Mouse (Mus musculus) left cerebral cortex, postnatal 4 days (tissue): ENCODE results near the gene Ddc. TPM values are rescaled to one million over a fixed set of nuclear protein-coding genes. Genes with fewer than 3 reads are reported as not detected.
A peak's percentile ranks its signal among the peaks of the same experiment; 100 is the strongest.

Experiments used
- DNase-seq: peaks from one replicate; pipeline ENCODE4 v3.0.0-alpha.2; 2022
- intact Hi-C: fragments of 180-260 bp; cut with DNase I; formaldehyde crosslinking; loops from one replicate; pipeline ENCODE4 v1.15.1; 2025
- total RNA-seq, 2 experiments: library from RNA; stranded (reverse); gene quantifications; 2 replicates each; pipeline ENCODE4 v1.2.3; 2021

Gene Ddc
- total RNA-seq, 2 experiments from 2014 or later = 2.6 to 3.7 TPM

DNA sequence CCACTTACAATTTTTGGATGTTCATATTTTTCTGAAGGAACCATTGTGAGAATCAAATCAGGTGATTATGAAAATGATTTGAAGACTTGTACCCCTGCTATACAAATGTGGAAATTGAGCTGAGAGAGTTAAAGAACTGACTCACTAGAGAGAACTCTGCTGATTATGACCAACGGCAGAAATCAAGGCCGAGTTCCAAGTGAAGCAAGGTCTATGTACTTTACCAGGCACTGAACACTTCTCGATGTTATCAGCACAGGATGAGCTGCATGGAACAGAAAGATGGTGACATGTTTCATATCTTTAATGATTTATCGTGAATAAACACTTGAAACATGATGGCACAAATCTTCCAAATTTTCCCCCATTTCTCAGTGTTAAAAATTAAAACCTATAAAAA is 92.0 kb downstream of the Ddc start:
- intact Hi-C loops = no loop called here
- no peak for DNase-seq

- intact Hi-C loops = no loop called here
- no peak for DNase-seq
Measured at GRCm38 (mm10) chr11:11804421-11804820, 93.5 kb downstream of the Ddc start.

DNA sequence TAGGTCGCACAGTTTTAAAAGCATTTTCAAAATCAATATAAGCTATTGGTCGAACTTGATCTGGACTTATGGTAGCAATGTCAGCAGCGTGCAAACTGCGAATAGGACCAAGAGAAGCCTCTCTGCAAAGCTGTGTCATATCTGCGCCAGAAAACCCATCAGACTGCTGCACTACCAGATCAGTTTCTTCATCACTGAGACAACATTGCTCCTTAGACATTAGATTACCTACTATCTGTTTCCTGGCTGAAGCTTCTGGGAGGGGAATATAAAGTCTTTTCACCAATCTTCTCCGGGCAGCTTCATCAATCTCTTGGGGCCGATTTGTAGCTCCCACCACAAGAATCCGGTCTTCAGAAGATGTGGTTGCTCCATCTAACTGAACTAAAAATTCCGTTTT is 96.9 kb downstream of the Ddc start:
- DNase-seq = no peak
- intact Hi-C loops = no loop called here

GRCm38 (mm10) chr11:11800304-11800703 is 97.6 kb downstream of the Ddc start:
- intact Hi-C loops = no loop called here
- no peak for DNase-seq

GRCm38 (mm10) chr11:11798690-11799089 is 99.3 kb downstream of the Ddc start:
- intact Hi-C loops = no loop called here
- no peak for DNase-seq

GRCm38 (mm10) chr11:11794626-11795025 is 103.3 kb downstream of the Ddc start:
- no peak for DNase-seq
- intact Hi-C loops = no loop called here

GRCm38 (mm10) chr11:11788521-11788974 is 109.4 kb downstream of the Ddc start:
- intact Hi-C loops = loop anchor here (5.0 kb wide), 2 partner anchors 286 to 326 kb away; partner anchors contain the start of genes Spata48 and Zpbp
- DNase-seq = peak; percentile 82

- intact Hi-C loops = loop anchor here (5.0 kb wide), 2 partner anchors 283 to 323 kb away; partner anchors contain the start of genes Spata48 and Zpbp
- no peak for DNase-seq
Measured at GRCm38 (mm10) chr11:11785457-11785856, 112.5 kb downstream of the Ddc start.

- intact Hi-C loops = no loop called here
- DNase-seq = no peak
Measured at GRCm38 (mm10) chr11:11781728-11782127, 116.2 kb downstream of the Ddc start.

GRCm38 (mm10) chr11:11778345-11778744 is 119.6 kb downstream of the Ddc start:
- DNase-seq = no peak
- intact Hi-C loops = no loop called here

DNA sequence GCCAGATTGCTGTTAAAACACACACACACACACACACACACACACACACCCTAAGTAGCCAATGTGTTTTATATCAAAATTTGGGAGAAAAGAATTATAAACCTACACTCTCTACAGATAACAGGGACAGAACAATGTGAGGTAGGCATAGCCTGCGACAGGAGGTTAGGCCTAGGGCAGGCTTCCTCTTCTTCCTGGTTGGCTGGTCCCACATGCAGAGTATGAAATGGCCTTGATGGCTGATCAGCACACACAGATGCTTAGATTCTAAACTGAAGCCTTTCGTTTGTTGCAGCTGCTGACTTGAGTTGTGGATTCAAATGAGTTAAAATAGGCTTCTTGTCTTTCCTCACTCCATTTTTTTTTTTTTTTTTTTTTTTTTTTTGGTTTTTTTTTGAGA is 120.1 kb downstream of the Ddc start:
- no peak for DNase-seq
- intact Hi-C loops = no loop called here

GRCm38 (mm10) chr11:11777246-11777645 is 120.7 kb downstream of the Ddc start:
- no peak for DNase-seq
- intact Hi-C loops = no loop called here

DNA sequence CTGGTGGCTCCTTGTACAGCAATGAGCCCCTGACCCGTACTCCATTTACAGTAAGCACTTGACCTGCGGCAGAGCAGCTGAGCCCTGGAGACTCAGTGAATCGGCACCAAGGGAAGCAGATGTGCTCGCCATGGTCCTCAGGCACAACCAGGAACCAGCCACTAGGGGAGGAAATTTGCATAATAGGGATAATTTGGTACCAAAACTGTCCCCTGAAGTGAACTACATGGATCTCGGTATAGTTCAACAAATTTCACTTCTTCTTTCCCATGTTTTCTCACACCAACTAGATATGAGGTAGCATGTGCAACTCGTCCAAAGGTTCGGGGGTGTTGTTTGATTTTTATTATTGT is 121.1 kb downstream of the Ddc start:
- no peak for DNase-seq
- intact Hi-C loops = no loop called here

- DNase-seq = no peak
- intact Hi-C loops = no loop called here
Measured at GRCm38 (mm10) chr11:11776071-11776821, 121.7 kb downstream of the Ddc start.

DNA sequence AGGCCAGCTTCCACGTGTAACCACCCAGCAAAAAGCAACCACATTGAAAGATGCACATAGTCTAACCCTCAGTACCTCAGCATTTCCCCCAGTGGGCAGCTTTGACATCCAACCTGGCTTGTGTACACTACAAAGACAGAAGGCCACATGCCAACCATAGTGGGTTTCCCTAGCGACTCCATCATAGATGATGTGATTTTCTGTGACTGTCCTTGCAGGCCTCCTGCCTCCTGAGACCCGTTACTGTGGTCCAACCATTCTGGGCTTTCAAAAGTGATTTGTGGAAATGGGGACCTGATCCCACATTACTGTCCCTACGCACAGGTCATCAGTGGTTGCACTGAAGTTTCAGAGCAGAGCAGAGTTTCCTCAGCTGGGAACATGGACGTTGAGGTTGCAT is 123.1 kb downstream of the Ddc start:
- no peak for DNase-seq
- intact Hi-C loops = no loop called here

- DNase-seq = no peak
- intact Hi-C loops = no loop called here
Measured at GRCm38 (mm10) chr11:11774384-11774783, 123.6 kb downstream of the Ddc start.

DNA sequence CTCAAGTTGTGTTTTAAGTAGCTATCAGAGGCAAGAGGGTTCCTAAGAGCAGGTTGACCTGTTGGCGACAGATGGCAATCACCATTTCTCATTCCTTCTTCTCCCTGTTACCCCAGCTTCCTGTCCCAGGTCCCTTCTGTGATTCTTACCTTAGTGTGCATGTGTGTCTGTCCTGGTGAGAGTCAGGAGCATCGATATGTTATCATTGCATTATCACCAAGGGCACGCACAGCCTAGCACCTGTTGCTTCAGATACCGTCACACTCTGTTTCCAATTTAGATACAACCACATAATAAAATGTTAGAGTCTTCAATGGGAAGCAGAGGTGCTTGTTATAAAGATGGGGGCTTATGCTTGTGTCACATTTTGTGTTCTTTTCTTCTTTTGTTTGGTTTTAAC is 125.7 kb downstream of the Ddc start:
- DNase-seq = no peak
- intact Hi-C loops = no loop called here

- DNase-seq = no peak
- intact Hi-C loops = no loop called here
Measured at GRCm38 (mm10) chr11:11770691-11771090, 127.3 kb downstream of the Ddc start.

DNA sequence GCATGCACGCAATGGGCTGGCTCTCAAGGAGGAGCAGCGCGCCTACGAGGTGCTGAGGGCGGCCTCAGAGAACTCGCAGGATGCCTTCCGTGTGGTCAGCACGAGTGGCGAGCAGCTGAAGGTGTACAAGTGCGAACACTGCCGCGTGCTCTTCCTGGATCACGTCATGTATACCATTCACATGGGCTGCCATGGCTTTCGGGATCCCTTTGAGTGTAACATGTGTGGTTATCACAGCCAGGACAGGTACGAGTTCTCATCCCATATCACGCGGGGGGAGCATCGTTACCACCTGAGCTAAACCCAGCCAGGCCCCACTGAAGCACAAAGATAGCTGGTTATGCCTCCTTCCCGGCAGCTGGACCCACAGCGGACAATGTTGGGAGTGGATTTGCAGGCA is 128.7 kb downstream of the Ddc start:
- intact Hi-C loops = no loop called here
- DNase-seq = no peak

DNA sequence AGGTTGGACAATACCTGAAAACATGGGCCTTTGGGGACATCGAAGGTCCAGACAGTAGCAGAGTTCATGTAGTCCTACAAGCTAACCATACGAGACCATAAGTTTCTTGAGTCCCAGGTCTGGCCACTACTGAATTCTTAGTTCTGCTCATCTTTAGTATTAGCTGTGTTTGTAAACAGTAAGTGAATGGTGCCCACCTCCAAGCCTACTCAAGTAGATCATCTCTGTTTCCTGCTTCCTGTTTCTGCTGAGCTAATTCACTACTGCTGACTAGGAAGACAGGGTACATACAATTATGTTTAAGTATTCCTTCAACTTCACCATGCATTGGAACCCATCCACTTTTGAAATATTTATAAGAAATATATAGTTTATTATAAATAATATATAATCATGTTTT is 129.9 kb downstream of the Ddc start:
- intact Hi-C loops = no loop called here

GRCm38 (mm10) chr11:11766736-11767135 is 131.2 kb downstream of the Ddc start:
- intact Hi-C loops = no loop called here
- no peak for DNase-seq

More for the DNA sequence above, 129.9 kb downstream of the Ddc start:
- no peak for DNase-seq

DNA sequence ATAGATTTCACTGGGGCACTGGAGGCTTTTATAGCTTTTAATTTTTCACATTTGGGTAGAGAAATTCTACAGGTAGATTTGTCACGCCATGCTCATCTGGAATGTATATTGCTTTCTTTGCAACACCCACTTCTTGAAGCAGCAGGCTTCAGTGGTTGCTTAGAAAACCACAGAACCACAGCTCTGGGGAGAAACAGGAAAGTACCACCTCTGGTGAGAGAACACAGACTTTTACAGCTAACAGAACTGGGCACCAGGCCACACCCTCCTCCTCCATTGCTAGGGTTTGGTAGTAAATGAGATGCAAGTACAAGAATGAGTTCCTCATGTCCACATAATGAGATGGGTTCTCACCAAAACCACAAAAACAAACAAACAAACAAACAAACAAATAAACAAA is 131.8 kb downstream of the Ddc start:
- intact Hi-C loops = no loop called here
- DNase-seq = no peak

DNA sequence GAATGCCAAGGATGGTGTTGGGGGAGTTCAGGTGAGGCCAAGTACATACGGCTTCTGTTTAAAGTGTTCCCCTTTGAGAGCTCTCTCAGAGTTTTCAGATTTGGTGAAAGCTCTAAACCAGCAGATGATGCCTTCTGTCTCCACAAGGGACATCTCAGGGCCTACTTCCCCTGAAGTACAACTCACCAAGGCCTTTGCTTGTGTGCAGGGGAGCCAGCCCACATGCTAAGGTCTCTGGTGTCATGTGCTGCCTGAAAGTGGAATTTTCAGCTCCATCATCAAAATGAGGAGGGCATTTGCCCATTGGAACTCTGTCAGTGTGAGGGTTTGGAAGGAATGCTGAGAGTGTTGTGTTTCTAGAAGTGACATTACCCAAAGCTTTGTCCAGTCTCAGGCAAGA is 132.5 kb downstream of the Ddc start:
- intact Hi-C loops = no loop called here
- no peak for DNase-seq
